Mouse (Mus musculus): ENCODE measurements at regions not wholly inside any gene's neighbourhood (a gene's known extent, or its start where the extent isn't known, plus 50 kb on each side); places are given as distances from the start of the nearest gene placed in this dataset.

- TF ChIP-seq CHD2 (IDR thresholded peaks at IDR 0.05; ENCODE audit: low read depth, low read length) = no peak
- TF ChIP-seq HCFC1 (IDR thresholded peaks at IDR 0.05; ENCODE audit: borderline replicate concordance, insufficient read depth, low read length) = no peak
- no peak for TF ChIP-seq ZC3H11A (IDR thresholded peaks at IDR 0.05; ENCODE audit: borderline replicate concordance, low read depth, low read length)
- no peak for TF ChIP-seq ZNF384 (IDR thresholded peaks at IDR 0.05; ENCODE audit: low read depth, low read length)
Observed at GRCm38 (mm10) chr3:58183279-58183678, 231.2 kb upstream of the Tsc22d2 start.

All from ES-E14 (cell line).